Mouse (Mus musculus): ENCODE data around the gene Igsf21. TPM values are rescaled to one million over a fixed set of nuclear protein-coding genes. Genes with fewer than 3 reads are reported as not detected.
A peak's percentile ranks its signal among the peaks of the same experiment; 100 is the strongest.

The Igsf21 gene
- polyA plus RNA-seq, 1 experiment from 2014 or later = 64.4 TPM

DNA sequence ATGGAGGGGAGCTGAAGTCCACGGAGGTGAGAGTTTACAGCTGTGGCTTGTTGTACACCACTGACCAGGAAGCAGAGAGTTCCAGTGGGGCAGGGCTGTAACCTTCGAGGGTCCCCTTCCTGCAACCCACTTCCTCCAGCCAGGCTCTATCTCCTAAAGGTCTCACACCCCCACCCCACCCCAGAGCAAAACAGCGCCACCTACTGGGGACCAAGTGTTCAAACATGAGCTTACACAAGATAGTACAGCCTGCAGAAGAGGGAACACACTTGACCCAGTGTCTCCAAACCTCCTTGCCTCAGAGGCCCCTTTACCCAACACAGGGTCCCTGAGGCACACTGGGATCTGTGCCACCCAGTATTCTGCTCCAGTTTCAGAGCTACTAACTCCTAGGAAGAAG lies 87.0 kb downstream of the Igsf21 start:
- ATAC-seq (ENCODE audit: low FRiP score) (no peak), DNase-seq (ENCODE audit: low spot score) (no peak)
- Histone ChIP-seq H3K4me3 (replicated peaks; ENCODE audit: low read length) (no peak overlapping the region), H3K4me2 (replicated peaks) (no peak overlapping the region), H3K4me1 (replicated peaks; ENCODE audit: control insufficient read depth, insufficient read depth, low read length) (peaks cover 9% of the 10 kb centered on the region), H3K36me3 (replicated peaks; ENCODE audit: control insufficient read depth, insufficient read depth) (no peaks in the 10 kb centered on the region), H3K27ac (no peak overlapping the region), H3K9ac (no peak overlapping the region), H3K27me3 (ENCODE audit: control insufficient read depth, insufficient read depth, low read length) (no peaks in the 10 kb centered on the region), H3K9me3 (ENCODE audit: control insufficient read depth, low read length) (no peaks in the 10 kb centered on the region)
- 56% methylated on average over 3 of the region's 3 CpGs for WGBS

- Histone ChIP-seq H3K9me3 (ENCODE audit: control insufficient read depth, low read length) (no peaks in the 10 kb centered on the region), H3K27ac (peak overlapping the region; percentile 60; the same call in 1 of the 2 replicates), H3K4me3 (replicated peaks; ENCODE audit: low read length) (no peak overlapping the region), H3K27me3 (ENCODE audit: control insufficient read depth, insufficient read depth, low read length) (no peaks in the 10 kb centered on the region), H3K4me2 (replicated peaks) (no peak overlapping the region), H3K36me3 (replicated peaks; ENCODE audit: control insufficient read depth, insufficient read depth) (no peaks in the 10 kb centered on the region), H3K9ac (no peak overlapping the region), H3K4me1 (replicated peaks; ENCODE audit: control insufficient read depth, insufficient read depth, low read length) (peaks cover 13% of the 10 kb centered on the region)
- 40% methylated on average over 5 of the region's 5 CpGs for WGBS
- ATAC-seq (ENCODE audit: low FRiP score) (peak; percentile 51), DNase-seq (ENCODE audit: low spot score) (no peak)
Observed at GRCm38 (mm10) chr4:140154899-140155463, 91.6 kb downstream of the Igsf21 start.

- Histone ChIP-seq H3K27me3 (ENCODE audit: control insufficient read depth, insufficient read depth, low read length) (no peaks in the 10 kb centered on the region), H3K9me3 (ENCODE audit: control insufficient read depth, low read length) (no peaks in the 10 kb centered on the region), H3K4me1 (replicated peaks; ENCODE audit: control insufficient read depth, insufficient read depth, low read length) (peaks cover 13% of the 10 kb centered on the region), H3K36me3 (replicated peaks; ENCODE audit: control insufficient read depth, insufficient read depth) (no peaks in the 10 kb centered on the region), H3K4me3 (replicated peaks; ENCODE audit: low read length) (no peak overlapping the region), H3K27ac (peak overlapping the region; percentile 60; the same call in 1 of the 2 replicates), H3K4me2 (replicated peaks) (no peak overlapping the region), H3K9ac (peak overlapping the region; percentile 20; the same call in 1 of the 2 replicates)
- ATAC-seq (ENCODE audit: low FRiP score) = peak; percentile 51; the same call in 1 of the 2 replicates
- DNase-seq (ENCODE audit: low spot score) = peak; percentile 48
- WGBS = 15% methylated on average over 5 of the region's 5 CpGs
Observed at GRCm38 (mm10) chr4:140154484-140154883, 92.1 kb downstream of the Igsf21 start.

DNA sequence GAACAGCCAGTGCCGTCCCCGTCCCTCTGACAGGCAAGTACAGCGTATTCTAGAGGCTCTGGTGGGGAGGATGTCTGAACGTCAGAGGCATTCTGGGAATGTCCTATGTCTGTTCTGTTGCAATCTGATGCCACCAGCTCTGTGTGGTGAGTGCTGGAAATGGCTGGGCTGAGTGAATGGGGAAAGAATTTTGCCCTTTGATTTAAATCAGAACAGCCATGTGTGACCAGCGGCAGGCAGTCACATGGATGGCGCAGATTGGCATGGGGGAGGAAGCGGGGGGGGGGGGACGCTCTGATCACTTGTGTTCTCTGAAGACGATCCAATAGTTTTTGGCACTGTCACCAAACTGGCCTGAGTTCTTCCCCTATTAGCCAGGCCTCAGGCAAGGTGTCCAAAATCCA lies 92.9 kb downstream of the Igsf21 start:
- WGBS = 61% methylated on average over 8 of the region's 9 CpGs
- Histone ChIP-seq H3K9ac (no peak overlapping the region), H3K27me3 (ENCODE audit: control insufficient read depth, insufficient read depth, low read length) (no peaks in the 10 kb centered on the region), H3K36me3 (replicated peaks; ENCODE audit: control insufficient read depth, insufficient read depth) (no peaks in the 10 kb centered on the region), H3K4me3 (replicated peaks; ENCODE audit: low read length) (no peak overlapping the region), H3K4me1 (replicated peaks; ENCODE audit: control insufficient read depth, insufficient read depth, low read length) (peaks cover 13% of the 10 kb centered on the region), H3K9me3 (ENCODE audit: control insufficient read depth, low read length) (no peaks in the 10 kb centered on the region), H3K27ac (peak overlapping the region; percentile 60; the same call in 1 of the 2 replicates), H3K4me2 (replicated peaks) (no peak overlapping the region)
- ATAC-seq (ENCODE audit: low FRiP score) (no peak), DNase-seq (ENCODE audit: low spot score) (no peak)

- Histone ChIP-seq H3K9ac (no peak overlapping the region), H3K27me3 (ENCODE audit: control insufficient read depth, insufficient read depth, low read length) (no peaks in the 10 kb centered on the region), H3K4me2 (replicated peaks) (no peak overlapping the region), H3K4me3 (replicated peaks; ENCODE audit: low read length) (no peak overlapping the region), H3K36me3 (replicated peaks; ENCODE audit: control insufficient read depth, insufficient read depth) (no peaks in the 10 kb centered on the region), H3K4me1 (replicated peaks; ENCODE audit: control insufficient read depth, insufficient read depth, low read length) (peaks cover 13% of the 10 kb centered on the region), H3K9me3 (ENCODE audit: control insufficient read depth, low read length) (no peaks in the 10 kb centered on the region), H3K27ac (no peak overlapping the region)
- ATAC-seq (ENCODE audit: low FRiP score) = no peak
- peak; percentile 79 for DNase-seq (ENCODE audit: low spot score)
- 32% methylated on average over 7 of the region's 7 CpGs for WGBS
Observed at GRCm38 (mm10) chr4:140153101-140153500, 93.5 kb downstream of the Igsf21 start.

- ATAC-seq (ENCODE audit: low FRiP score) (no peak), DNase-seq (ENCODE audit: low spot score) (no peak)
- no peak overlapping the region for H3K27ac ChIP-seq
- no peaks in the 10 kb centered on the region for H3K9me3 ChIP-seq (ENCODE audit: control insufficient read depth, low read length)
- no peaks in the 10 kb centered on the region for H3K27me3 ChIP-seq (ENCODE audit: control insufficient read depth, insufficient read depth, low read length)
- H3K36me3 ChIP-seq (replicated peaks; ENCODE audit: control insufficient read depth, insufficient read depth) = no peaks in the 10 kb centered on the region
- H3K4me1 ChIP-seq (replicated peaks; ENCODE audit: control insufficient read depth, insufficient read depth, low read length) = peaks cover 15% of the 10 kb centered on the region
- no peak overlapping the region for H3K4me3 ChIP-seq (replicated peaks; ENCODE audit: low read length)
- no peak overlapping the region for H3K9ac ChIP-seq
- H3K4me2 ChIP-seq (replicated peaks) = no peak overlapping the region
- WGBS = 87% methylated on average over 8 of the region's 8 CpGs
Observed at GRCm38 (mm10) chr4:140149706-140150105, 96.9 kb downstream of the Igsf21 start.

DNA sequence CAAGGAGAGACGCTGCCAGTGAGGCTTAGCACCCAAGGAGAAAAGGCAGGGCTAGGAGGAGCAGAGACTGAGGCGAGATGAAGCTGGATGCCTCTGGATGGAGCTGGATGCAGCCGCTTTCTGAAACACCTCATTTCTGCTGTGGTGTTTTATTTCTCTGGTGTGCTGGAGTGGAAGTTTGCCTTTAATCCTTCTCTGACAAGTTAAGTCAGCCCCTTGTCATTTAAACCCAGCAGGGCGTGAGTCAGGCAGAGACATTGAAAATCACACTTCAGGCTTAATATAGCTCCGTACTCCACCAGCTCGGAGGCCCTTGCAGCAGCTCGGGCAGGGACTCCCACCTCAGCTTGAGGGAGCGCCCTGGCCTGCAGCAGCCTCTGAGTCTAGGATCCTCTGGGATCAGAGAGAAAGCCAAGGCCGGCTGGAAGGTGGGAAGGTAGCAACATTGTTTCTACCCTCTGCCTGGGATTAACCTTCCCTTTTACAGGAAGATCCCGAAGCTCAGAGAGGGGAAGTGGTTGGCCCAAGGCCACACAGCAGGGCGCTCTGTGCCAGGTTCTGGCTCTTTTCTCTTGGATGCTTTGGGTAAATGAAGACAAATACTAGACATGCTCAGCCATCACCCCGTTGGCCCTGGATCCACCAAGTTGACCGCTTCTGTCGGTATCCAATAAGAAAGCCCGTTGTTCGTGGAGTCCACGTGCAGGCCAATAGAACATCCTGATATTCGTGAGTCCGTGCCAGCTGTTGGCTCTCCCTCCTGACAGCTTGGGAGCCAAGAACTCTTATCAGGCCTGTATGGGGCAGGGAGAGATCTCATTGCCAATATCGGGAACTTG lies 98.5 kb downstream of the Igsf21 start:
- no peak for ATAC-seq (ENCODE audit: low FRiP score)
- Histone ChIP-seq H3K36me3 (replicated peaks; ENCODE audit: control insufficient read depth, insufficient read depth) (no peaks in the 10 kb centered on the region), H3K9ac (no peak overlapping the region), H3K27me3 (ENCODE audit: control insufficient read depth, insufficient read depth, low read length) (no peaks in the 10 kb centered on the region), H3K4me3 (replicated peaks; ENCODE audit: low read length) (no peak overlapping the region), H3K9me3 (ENCODE audit: control insufficient read depth, low read length) (no peaks in the 10 kb centered on the region), H3K27ac (peak overlapping the region; percentile 20; the same call in 1 of the 2 replicates), H3K4me1 (replicated peaks; ENCODE audit: control insufficient read depth, insufficient read depth, low read length) (peaks cover 10% of the 10 kb centered on the region; the same call in 1 of the 2 replicates), H3K4me2 (replicated peaks) (no peak overlapping the region)
- WGBS = 69% methylated on average over 20 of the region's 20 CpGs
- DNase-seq (ENCODE audit: low spot score) = no peak

- peak; percentile 27; the same call in 1 of the 2 replicates for ATAC-seq (ENCODE audit: low FRiP score)
- H3K36me3 ChIP-seq (replicated peaks; ENCODE audit: control insufficient read depth, insufficient read depth) = no peaks in the 10 kb centered on the region
- no peak overlapping the region for H3K4me3 ChIP-seq (replicated peaks; ENCODE audit: low read length)
- peaks cover 10% of the 10 kb centered on the region; the same call in 1 of the 2 replicates for H3K4me1 ChIP-seq (replicated peaks; ENCODE audit: control insufficient read depth, insufficient read depth, low read length)
- no peaks in the 10 kb centered on the region for H3K27me3 ChIP-seq (ENCODE audit: control insufficient read depth, insufficient read depth, low read length)
- H3K4me2 ChIP-seq (replicated peaks) = no peak overlapping the region
- peak overlapping the region; percentile 20; the same call in 1 of the 2 replicates for H3K27ac ChIP-seq
- no peak overlapping the region for H3K9ac ChIP-seq
- no peaks in the 10 kb centered on the region for H3K9me3 ChIP-seq (ENCODE audit: control insufficient read depth, low read length)
- 73% methylated on average over 15 of the region's 15 CpGs for WGBS
- no peak for DNase-seq (ENCODE audit: low spot score)
Observed at GRCm38 (mm10) chr4:140147079-140147840, 99.3 kb downstream of the Igsf21 start.
